Mouse (Mus musculus) embryonic stem cell, embryonic (primary cell): ENCODE data around the gene Cdc42se1.

ENCODE experiments used
- CTCF ChIA-PET, 4 experiments: fragments of 300-600 bp in 2 of 4; fragments of 350-600 bp in 2 of 4; sonication (Branson Sonifier 250); formaldehyde crosslinking; loops; one replicate each; lab custom pipeline; 2022; ENCODE audit warnings: inconsistent platforms in 2 of 4; lab: Charles Lee
- POLR2A ChIA-PET, 4 experiments: fragments of 300-600 bp in 2 of 4; fragments of 350-600 bp in 2 of 4; sonication (Branson Sonifier 250); formaldehyde crosslinking; loops; one replicate each; lab custom pipeline; 2022; ENCODE audit warnings: antibody characterized with exemption in 4 of 4, inconsistent platforms in 1 of 4; lab: Charles Lee

The Cdc42se1 gene

GRCm38 (mm10) chr3:95281216-95282126 is 52.9 kb downstream of the Cdc42se1 start, which contains the start of the genes Mindy1 and Prune1:
TSS of gene Mindy1 (plus strand) at chr3:95281345.
TSS of gene Prune1 (minus strand) at chr3:95282076.
- ChIA-PET CTCF (interaction anchor here (0.6 to 1.6 kb wide), 13 partner anchors 9 to 868 kb away, joined by 3 to 5 read pairs (median 3); partner anchors contain the start of genes Cers2 (in 1 of the 4) and Gabpb2 (in 1 of the 4)), POLR2A (interaction anchor here (0.6 to 5.9 kb wide), 51 partner anchors 8 to 1198 kb away, joined by 3 to 51 read pairs (median 4); partner anchors contain the start of genes Cdc42se1 (in 2 of the 4), Cers2 (in 2 of the 4), Mllt11 (in 2 of the 4) and Bnipl (in 1 of the 4))

DNA sequence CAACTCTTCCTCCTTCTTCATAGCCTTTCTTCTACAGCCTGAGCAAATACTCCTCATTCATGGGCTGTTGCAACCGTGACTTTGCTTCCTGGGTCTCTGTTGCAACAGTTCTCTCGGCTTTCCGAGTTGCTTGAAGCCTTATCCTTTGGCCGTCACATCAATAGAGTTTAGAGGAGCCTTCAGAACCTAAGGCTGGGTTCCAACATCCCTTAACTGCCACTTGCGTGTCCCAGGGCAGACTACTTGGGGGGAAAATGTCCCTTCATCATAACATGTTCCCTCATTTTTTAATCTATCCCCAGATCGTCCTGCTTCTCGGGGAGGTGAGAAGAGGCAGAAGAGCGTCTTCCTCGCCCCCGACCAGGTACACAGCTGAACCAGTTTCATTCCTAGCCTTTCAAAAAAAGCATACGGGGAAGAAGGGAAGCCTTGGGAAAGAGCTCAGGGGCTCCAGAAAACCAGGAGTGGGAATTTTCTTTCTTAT is 53.9 kb downstream of the Cdc42se1 start:
- ChIA-PET POLR2A (interaction anchor here (0.6 to 5.9 kb wide), 45 partner anchors 8 to 573 kb away, joined by 3 to 51 read pairs (median 4); partner anchors contain the start of genes Cers2 (in 2 of the 4), Gabpb2 (in 2 of the 4), Mllt11 (in 2 of the 4) and Bnipl (in 1 of the 4)), CTCF (interaction anchor here (0.6 to 1.6 kb wide), 7 partner anchors 8 to 266 kb away, joined by 3 to 5 read pairs (median 3); no protein-coding TSS in a partner anchor)

DNA sequence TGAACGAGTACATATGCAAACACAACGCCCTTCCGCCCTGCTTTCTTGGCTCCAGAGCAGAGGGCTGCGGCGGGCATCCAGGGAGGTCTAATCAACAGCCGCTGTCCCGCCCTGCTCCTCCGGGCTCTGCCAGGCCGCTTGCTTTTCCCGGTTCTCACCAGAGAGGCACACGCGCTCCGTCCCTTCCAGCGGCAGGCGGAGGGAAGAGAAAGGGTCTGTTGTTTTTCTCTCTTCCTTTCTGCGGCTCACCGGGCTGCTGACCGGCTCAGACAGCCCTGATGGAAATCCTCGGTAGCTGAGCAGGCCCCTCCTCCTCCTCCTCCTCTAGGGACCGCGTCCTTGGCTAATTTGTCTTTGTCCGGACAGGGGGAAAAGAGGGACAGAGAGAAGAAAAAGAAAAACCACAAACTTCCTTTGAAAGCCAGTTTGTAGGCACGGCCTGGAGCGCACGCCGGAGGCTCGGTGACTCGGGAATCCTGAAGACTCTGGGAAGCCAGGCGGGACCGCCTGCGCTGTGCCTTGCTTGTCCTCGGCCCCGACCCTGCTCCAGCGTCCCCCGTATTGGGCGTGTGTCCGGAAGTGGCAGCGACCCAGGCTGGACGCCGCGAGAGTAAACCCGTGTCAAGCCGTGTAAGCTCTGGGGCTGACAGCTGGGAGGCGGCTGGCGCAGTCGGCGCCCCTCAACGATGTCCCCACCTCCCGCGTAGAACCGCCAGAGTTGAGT is 54.5 kb downstream of the Cdc42se1 start:
- ChIA-PET CTCF (interaction anchor here in 3 of 4 experiments (0.6 to 1.9 kb wide), 5 partner anchors 7 to 67 kb away, joined by 3 to 7 read pairs (median 3); no protein-coding TSS in a partner anchor), POLR2A (interaction anchor here in 3 of 4 experiments (0.9 to 5.9 kb wide), 28 partner anchors 8 to 573 kb away, joined by 3 to 51 read pairs (median 5); partner anchors contain the start of genes Gabpb2 (in 2 of the 3), Mllt11 (in 2 of the 3), Cdc42se1 (in 1 of the 3) and Cers2 (in 1 of the 3))

DNA sequence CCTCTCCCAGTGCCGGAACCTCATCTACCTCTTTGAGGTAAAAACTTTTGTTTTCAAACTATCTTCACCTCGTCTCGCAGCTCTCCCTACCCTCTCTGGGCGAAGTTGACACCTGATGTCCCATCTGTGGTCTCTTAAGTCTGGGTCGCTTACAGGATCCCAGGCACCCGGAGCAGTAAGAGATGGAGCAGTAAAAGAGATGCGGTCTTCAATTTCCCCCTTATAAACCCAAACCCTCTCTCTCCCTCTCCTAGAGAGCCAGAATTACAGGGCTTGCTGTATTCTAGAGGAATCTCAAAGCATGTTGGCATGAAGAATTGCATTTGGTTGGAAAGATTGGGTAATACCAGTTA is 55.0 kb downstream of the Cdc42se1 start:
- ChIA-PET POLR2A (interaction anchor here in 3 of 4 experiments (0.6 to 6.6 kb wide), 17 partner anchors 8 to 173 kb away, joined by 4 to 51 read pairs (median 6); partner anchors contain the start of genes Gabpb2 (in 2 of the 3), Vps72 (in 2 of the 3), Cdc42se1 (in 1 of the 3) and Gm128 (in 1 of the 3)), CTCF (interaction anchor here in 3 of 4 experiments (0.6 to 1.9 kb wide), 4 partner anchors 27 to 67 kb away, joined by 3 to 7 read pairs (median 3); no protein-coding TSS in a partner anchor)

DNA sequence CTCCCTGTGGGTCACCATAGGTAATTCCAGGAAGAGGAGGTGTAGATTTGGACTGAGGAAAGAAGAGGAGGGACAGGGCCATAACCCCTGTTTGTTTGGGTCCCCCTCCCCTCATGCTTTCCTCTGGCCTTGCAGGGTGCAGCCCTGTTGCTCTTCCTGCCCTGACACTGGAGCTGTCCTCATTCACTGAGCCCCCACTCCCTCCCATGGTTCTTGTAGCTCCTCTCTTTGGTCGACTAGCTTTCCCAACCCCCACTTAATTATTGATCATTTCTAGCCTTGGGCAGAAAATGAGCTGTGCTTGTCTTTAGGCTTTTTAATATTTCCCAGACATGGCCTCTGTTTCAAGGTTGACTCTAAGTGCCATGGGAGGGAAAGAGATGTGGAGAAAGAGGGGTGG is 55.5 kb downstream of the Cdc42se1 start:
- POLR2A ChIA-PET, result interaction anchor here in 3 of 4 experiments (0.6 to 6.6 kb wide), 12 partner anchors 8 to 173 kb away, joined by 3 to 51 read pairs (median 8); partner anchors contain the start of genes Cdc42se1 (in 1 of the 3), Gabpb2 (in 1 of the 3), Gm128 (in 1 of the 3) and Mllt11 (in 1 of the 3)
- CTCF ChIA-PET, result interaction anchor here in 1 of 4 experiments (1.9 kb wide), 1 partner anchor 27 kb away, joined by 7 read pairs; no protein-coding TSS in a partner anchor

- POLR2A ChIA-PET, result interaction anchor here in 3 of 4 experiments (1.0 to 6.6 kb wide), 16 partner anchors 9 to 392 kb away, joined by 3 to 51 read pairs (median 6); partner anchors contain the start of genes Cers2 (in 2 of the 3), Cdc42se1 (in 1 of the 3), Gabpb2 (in 1 of the 3) and Gm128 (in 1 of the 3)
- CTCF ChIA-PET, result interaction anchor here in 2 of 4 experiments (1.0 to 1.9 kb wide), 2 partner anchors 11 to 26 kb away, joined by 4 to 7 read pairs; no protein-coding TSS in a partner anchor
Observed at GRCm38 (mm10) chr3:95284501-95285281, 56.2 kb downstream of the Cdc42se1 start.

DNA sequence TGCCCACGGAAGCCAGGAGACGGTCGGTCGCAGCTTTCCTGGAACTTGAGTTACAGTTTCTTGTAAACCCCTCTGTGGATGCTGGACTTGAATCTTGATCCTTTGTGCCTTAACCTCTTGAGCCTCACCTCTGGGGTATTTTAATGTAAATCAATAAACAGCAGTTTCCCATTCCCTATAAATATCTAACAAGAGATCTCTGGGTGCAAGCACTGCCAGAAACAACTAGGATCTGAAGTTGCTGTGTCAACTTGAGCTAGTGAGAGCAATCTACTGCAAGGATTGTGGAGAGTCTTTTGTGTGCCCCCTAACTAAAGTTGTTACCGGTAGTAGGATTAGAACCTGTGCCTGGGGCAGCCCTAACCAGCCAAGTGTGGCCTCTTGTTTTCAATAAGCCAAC is 56.9 kb downstream of the Cdc42se1 start:
- ChIA-PET POLR2A (interaction anchor here (0.6 to 6.6 kb wide), 17 partner anchors 9 to 665 kb away, joined by 3 to 51 read pairs (median 4); partner anchors contain the start of genes Cers2 (in 2 of the 4), Cdc42se1 (in 1 of the 4), Gabpb2 (in 1 of the 4) and Mllt11 (in 1 of the 4)), CTCF (interaction anchor here in 2 of 4 experiments (0.7 to 1.0 kb wide), 2 partner anchors 10 to 87 kb away, joined by 4 to 7 read pairs; no protein-coding TSS in a partner anchor)
